Mouse (Mus musculus) effector memory CD4-positive, alpha-beta T cell, adult 5 months (primary cell): ENCODE results near the gene Speer4a. TPM values are rescaled to one million over a fixed set of nuclear protein-coding genes. Genes with fewer than 3 reads are reported as not detected.

ENCODE experiments used
- polyA plus RNA-seq: library from polyadenylated mRNA; unstranded; fragments of 100-300 nt; shearing (Covaris generic); gene quantifications from one replicate; pipeline ENCODE4 v1.2.1, GENCODE M21; 2017

Speer4a gene
- not detected for polyA plus RNA-seq

DNA sequence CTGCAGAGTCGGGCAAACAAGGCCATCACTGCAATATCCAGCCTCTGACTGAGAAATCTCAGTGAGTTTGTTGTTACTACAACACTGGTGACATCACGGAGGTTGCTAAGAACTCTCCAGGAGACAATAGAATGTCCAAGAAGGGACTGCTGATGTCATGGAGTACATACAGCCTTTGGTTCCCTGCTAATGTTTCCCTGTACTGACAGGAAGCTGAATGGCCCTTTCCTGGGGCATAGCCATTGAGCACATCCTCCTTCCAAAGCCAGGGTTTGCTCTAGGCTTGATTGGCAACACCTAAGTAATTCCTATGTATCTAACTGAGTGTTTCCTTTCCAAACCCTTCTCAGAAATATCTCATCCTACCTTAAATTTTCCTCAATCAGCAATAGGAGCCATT, at the start of gene Speer4a:
Gene Speer4a (minus strand): TSS at position 101 of the 400 bp plus-strand sequence.

DNA sequence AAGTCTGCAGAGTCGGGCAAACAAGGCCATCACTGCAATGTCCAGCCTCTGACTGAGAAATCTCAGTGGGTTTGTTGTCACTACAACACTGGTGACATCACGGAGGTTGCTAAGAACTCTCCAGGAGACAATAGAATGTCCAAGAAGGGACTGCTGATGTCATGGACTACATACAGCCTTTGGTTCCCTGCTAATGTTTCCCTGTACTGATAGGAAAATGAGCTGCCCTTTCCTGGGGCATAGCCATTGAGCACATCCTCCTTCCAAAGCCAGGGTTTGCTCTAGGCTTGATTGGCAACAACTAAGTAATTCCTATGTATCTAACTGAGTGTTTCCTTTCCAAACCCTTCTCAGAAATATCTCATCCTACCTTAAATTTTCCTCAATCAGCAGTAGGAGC, 19.1 kb upstream of the Speer4a start, which contains the start of gene Gm7347:
Gene Gm7347 (minus strand): TSS at position 101 of the 400 bp plus-strand sequence.

DNA sequence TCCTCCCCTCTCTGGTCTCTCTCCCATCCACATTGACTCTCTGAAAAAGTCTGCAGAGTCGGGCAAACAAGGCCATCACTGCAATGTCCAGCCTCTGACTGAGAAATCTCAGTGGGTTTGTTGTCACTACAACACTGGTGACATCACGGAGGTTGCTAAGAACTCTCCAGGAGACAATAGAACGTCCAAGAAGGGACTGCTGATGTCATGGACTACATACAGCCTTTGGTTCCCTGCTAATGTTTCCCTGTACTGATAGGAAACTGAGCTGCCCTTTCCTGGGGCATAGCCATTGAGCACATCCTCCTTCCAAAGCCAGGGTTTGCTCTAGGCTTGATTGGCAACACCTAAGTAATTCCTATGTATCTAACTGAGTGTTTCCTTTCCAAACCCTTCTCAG, 16.5 kb downstream of the Speer4a start, which contains the start of gene Gm5862:
Gene Gm5862 (minus strand): TSS at position 101 of the 400 bp plus-strand sequence.

DNA sequence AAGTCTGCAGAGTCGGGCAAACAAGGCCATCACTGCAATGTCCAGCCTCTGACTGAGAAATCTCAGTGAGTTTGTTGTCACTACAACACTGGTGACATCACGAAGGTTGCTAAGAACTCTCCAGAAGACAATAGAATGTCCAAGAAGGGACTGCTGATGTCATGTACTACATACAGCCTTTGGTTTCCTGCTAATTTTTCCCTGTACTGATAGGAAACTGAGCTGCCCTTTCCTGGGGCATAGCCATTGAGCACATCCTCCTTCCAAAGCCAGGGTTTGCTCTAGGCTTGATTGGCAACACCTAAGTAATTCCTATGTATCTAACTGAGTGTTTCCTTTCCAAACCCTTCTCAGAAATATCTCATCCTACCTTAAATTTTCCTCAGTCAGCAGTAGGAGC, 34.7 kb downstream of the Speer4a start, which contains the start of gene Gm1979:
Gene Gm1979 (minus strand): TSS at position 101 of the 400 bp plus-strand sequence.

DNA sequence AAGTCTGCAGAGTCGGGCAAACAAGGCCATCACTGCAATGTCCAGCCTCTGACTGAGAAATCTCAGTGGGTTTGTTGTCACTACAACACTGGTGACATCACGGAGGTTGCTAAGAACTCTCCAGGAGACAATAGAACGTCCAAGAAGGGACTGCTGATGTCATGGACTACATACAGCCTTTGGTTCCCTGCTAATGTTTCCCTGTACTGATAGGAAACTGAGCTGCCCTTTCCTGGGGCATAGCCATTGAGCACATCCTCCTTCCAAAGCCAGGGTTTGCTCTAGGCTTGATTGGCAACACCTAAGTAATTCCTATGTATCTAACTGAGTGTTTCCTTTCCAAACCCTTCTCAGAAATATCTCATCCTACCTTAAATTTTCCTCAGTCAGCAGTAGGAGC, 50.8 kb downstream of the Speer4a start, which contains the start of gene Gm21698:
Gene Gm21698 (minus strand): TSS at position 101 of the 400 bp plus-strand sequence.

Other genes starting within 250 kb of the Speer4a start
- not detected for gene Gm21663, start 97.2 kb downstream of the Speer4a start, polyA plus RNA-seq
- gene Gm21671, start 85.1 kb downstream of the Speer4a start, polyA plus RNA-seq = not detected
- not detected for gene Gm21680, start 66.9 kb downstream of the Speer4a start, polyA plus RNA-seq
- gene Gm21698, start 50.9 kb downstream of the Speer4a start, polyA plus RNA-seq = not detected
- gene Gm1979, start 34.8 kb downstream of the Speer4a start, polyA plus RNA-seq = not detected
- not detected for gene Gm5862, start 16.6 kb downstream of the Speer4a start, polyA plus RNA-seq
- not detected for gene Gm7347, start 19.0 kb upstream of the Speer4a start, polyA plus RNA-seq
- gene Gm10471, start 49.7 kb upstream of the Speer4a start, polyA plus RNA-seq = not detected
- gene 5031410I06Rik, start 65.8 kb upstream of the Speer4a start, polyA plus RNA-seq = not detected
- not detected for gene Gm10220, start 81.9 kb upstream of the Speer4a start, polyA plus RNA-seq
- gene Gm7361, start 218.1 kb upstream of the Speer4a start, polyA plus RNA-seq = not detected